Mouse (Mus musculus): ENCODE data around the gene 1700011L22Rik.

Gene 1700011L22Rik

GRCm38 (mm10) chr8:79165276-79165675 is 83.1 kb downstream of the 1700011L22Rik start:
- no peak for DNase-seq

- DNase-seq: no peak
These were observed 84.0 kb downstream of the 1700011L22Rik start for GRCm38 (mm10) chr8:79164336-79164735.

- peak; percentile 44 for DNase-seq
These were observed 85.6 kb downstream of the 1700011L22Rik start for GRCm38 (mm10) chr8:79162533-79163308.

- DNase-seq: no peak
These were observed 87.1 kb downstream of the 1700011L22Rik start for GRCm38 (mm10) chr8:79161172-79161778.

Measured in right cerebral cortex, adult 18-20 months (tissue).